Comparison of ENCODE assay signal across 12 mouse cellular contexts in genomic region chr6:118848640-118849039, GRCm38 (mm10).
DNase-seq lines count a peak whose midpoint lies in the region; ATAC-seq and TF ChIP-seq lines count a peak whose summit lies in the region.
"Had no signal": no experiment of that assay in that cellular context is flagged by ENCODE, and none has a peak within 500 bp of the region (broad histone marks: within the 10 kb centered on the region; RNA-seq: fewer than 3 reads in every experiment).

No protein-coding gene starts in this region.

- H3K4me2 ChIP-seq in intestine, postnatal 0 days (replicated peaks; ENCODE audit: low read depth), result no peak overlapping the region
- no peak overlapping the region for H3K4me2 ChIP-seq in intestine, embryonic 16.5 days (ENCODE audit: low read depth, low read length)
- H3K4me2 ChIP-seq in lung, postnatal 0 days (replicated peaks; ENCODE audit: low read depth, low read length), result no peak overlapping the region

- peak; percentile 48; the same call in 1 of the 2 replicates for TF ChIP-seq CTCF in intestine, postnatal 0 days (IDR thresholded peaks at IDR 0.05; ENCODE audit: low read depth)
- TF ChIP-seq CTCF in lung, postnatal 0 days (IDR thresholded peaks at IDR 0.05), result peak; percentile 59
- TF ChIP-seq CTCF in olfactory bulb, adult 2 months (IDR thresholded peaks at IDR 0.05; ENCODE audit: insufficient read depth, low read depth, low read length), result no peak

- TF ChIP-seq EP300 in lung, postnatal 0 days (IDR thresholded peaks at IDR 0.05), result no peak

- peak; percentile 49 to 50 for DNase-seq in cerebellum, adult 18-20 months
- no peak for DNase-seq in lung, postnatal 0 days (ENCODE audit: low spot score)
- DNase-seq in lung, postnatal 4 days, result no peak
- no peak for DNase-seq in right cerebral cortex, postnatal 25 days
- DNase-seq: heart, postnatal 36 days; kidney, adult 11 months; right cerebral cortex, postnatal 4 days had no signal

- no peaks in the 10 kb centered on the region for H3K36me3 ChIP-seq in intestine, postnatal 0 days (ENCODE audit: control insufficient read depth, insufficient read depth)
- no peaks in the 10 kb centered on the region for H3K36me3 ChIP-seq in intestine, embryonic 16.5 days (ENCODE audit: control insufficient read depth, insufficient read depth, low read length)
- no peaks in the 10 kb centered on the region for H3K36me3 ChIP-seq in lung, postnatal 0 days (ENCODE audit: insufficient read depth, low read length)
- H3K36me3 ChIP-seq: G1E had no signal

- TF ChIP-seq POLR2A in olfactory bulb, adult 2 months (IDR thresholded peaks at IDR 0.05; ENCODE audit: insufficient read depth, low read depth, low read length), result no peak

- 87% methylated on average over 2 of the region's 2 CpGs for WGBS in intestine, postnatal 0 days
- 87% methylated on average over 2 of the region's 2 CpGs for WGBS in intestine, embryonic 16.5 days
- WGBS in lung, postnatal 0 days, result 70% methylated on average over 2 of the region's 2 CpGs
- 90% methylated on average over 2 of the region's 2 CpGs for WGBS in olfactory bulb, adult 2 months

- H3K9me3 ChIP-seq in intestine, postnatal 0 days (ENCODE audit: control insufficient read depth), result no peaks in the 10 kb centered on the region
- no peaks in the 10 kb centered on the region for H3K9me3 ChIP-seq in intestine, embryonic 16.5 days (ENCODE audit: control insufficient read depth, low read length)
- no peaks in the 10 kb centered on the region for H3K9me3 ChIP-seq in lung, postnatal 0 days (ENCODE audit: low read length)

- no peak overlapping the region for H3K27ac ChIP-seq in intestine, postnatal 0 days (ENCODE audit: low read depth, low read length)
- H3K27ac ChIP-seq in intestine, embryonic 16.5 days (ENCODE audit: low read length), result no peak overlapping the region
- no peak overlapping the region for H3K27ac ChIP-seq in lung, postnatal 0 days (ENCODE audit: low read length)
- H3K27ac ChIP-seq in olfactory bulb, adult 2 months (ENCODE audit: insufficient read depth, low read depth, low read length), result peak overlapping the region; percentile 82

- no peaks in the 10 kb centered on the region for H3K4me1 ChIP-seq in intestine, postnatal 0 days (replicated peaks; ENCODE audit: control insufficient read depth, insufficient read depth, low read length)
- H3K4me1 ChIP-seq in intestine, embryonic 16.5 days (ENCODE audit: control insufficient read depth, insufficient read depth, low read length), result no peaks in the 10 kb centered on the region
- H3K4me1 ChIP-seq in lung, postnatal 0 days (ENCODE audit: insufficient read depth, low read depth, low read length), result no peaks in the 10 kb centered on the region
- peaks cover 37% of the 10 kb centered on the region for H3K4me1 ChIP-seq in olfactory bulb, adult 2 months (ENCODE audit: control insufficient read depth, insufficient read depth, low read length)

- H3K4me3 ChIP-seq in intestine, postnatal 0 days (ENCODE audit: low read depth, low read length), result no peak overlapping the region
- no peak overlapping the region for H3K4me3 ChIP-seq in intestine, embryonic 16.5 days (ENCODE audit: low read length)
- no peak overlapping the region for H3K4me3 ChIP-seq in lung, postnatal 0 days (ENCODE audit: low read depth, low read length)
- H3K4me3 ChIP-seq in olfactory bulb, adult 2 months (ENCODE audit: insufficient read depth, low read depth, low read length), result no peak overlapping the region

- no peak for ATAC-seq in cerebellum, adult (ENCODE audit: insufficient number of reproducible peaks, low FRiP score, low TSS enrichment)
- no peak for ATAC-seq in intestine, postnatal 0 days
- ATAC-seq in intestine, embryonic 16.5 days, result no peak
- no peak; the same call in 1 of the 2 replicates for ATAC-seq in lung, postnatal 0 days

- H3K9ac ChIP-seq in intestine, postnatal 0 days (ENCODE audit: low read depth, low read length), result no peak overlapping the region
- no peak overlapping the region for H3K9ac ChIP-seq in intestine, embryonic 16.5 days (ENCODE audit: low read depth, low read length)
- H3K9ac ChIP-seq in lung, postnatal 0 days (replicated peaks; ENCODE audit: low read depth), result no peak overlapping the region

- no peaks in the 10 kb centered on the region for H3K27me3 ChIP-seq in intestine, postnatal 0 days (replicated peaks; ENCODE audit: control insufficient read depth, insufficient read depth, low read length)
- no peaks in the 10 kb centered on the region for H3K27me3 ChIP-seq in intestine, embryonic 16.5 days (replicated peaks; ENCODE audit: control insufficient read depth, insufficient read depth, low read length)
- H3K27me3 ChIP-seq in lung, postnatal 0 days (replicated peaks; ENCODE audit: insufficient read depth, low read length), result no peaks in the 10 kb centered on the region

Comparison
In these comparisons a context has a peak if more than half of its experiments do, and no peak if none do; other contexts are left out.
1. DNase-seq: peak in cerebellum, adult 18-20 months (2 of 2); none in lung, postnatal 0 days (single experiment), lung, postnatal 4 days (0 of 2) and right cerebral cortex, postnatal 25 days (single experiment).